Mouse (Mus musculus) ovary, adult 18-20 months (tissue): ENCODE results near the gene Zfyve26.
"Not testable (repeated sequence)": the region's sequence is repeated elsewhere in the genome, so short reads cannot be mapped to it uniquely, and the experiment has no call there.

Experiments
- DNase-seq: peaks from one replicate; pipeline ENCODE4 v3.0.0; 2022; ENCODE audit warnings: low spot score, mixed read lengths

The Zfyve26 gene

DNA sequence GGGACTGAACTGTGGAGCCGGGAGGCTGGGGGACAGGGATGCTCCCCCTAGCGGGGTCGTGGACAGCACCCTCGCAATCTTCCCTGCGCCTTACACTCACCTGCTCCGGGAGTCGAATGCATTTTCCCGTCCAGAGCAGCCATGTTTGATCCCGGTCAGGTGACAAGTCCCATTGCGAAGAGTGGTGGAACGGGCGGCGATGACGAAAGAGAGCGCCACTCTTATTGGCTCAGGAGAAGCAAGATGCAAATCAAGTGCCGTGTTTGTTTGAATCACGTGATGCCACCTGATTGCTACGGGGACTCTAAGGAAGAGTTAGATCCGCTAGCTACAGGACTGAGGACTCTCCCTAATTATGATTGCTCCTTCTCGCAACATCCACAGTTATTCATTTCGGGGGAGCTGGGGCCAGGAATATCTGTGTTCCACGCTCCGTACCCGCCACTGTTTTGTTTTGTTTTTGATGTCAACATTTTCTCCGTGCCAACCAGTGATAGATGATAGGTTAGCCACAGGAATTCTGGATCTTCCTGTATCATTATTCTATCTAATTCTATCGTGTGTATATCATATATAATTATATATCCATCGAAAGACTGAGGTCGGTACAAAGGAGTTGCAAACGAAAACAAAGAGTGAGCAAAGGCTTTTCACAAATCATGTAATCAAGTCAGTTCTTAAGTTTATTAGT lies at the start of gene Zfyve26:
Zfyve26 (minus strand) TSS at position 179 of the 691 bp plus-strand sequence.
- peak; percentile 93 for DNase-seq

DNA sequence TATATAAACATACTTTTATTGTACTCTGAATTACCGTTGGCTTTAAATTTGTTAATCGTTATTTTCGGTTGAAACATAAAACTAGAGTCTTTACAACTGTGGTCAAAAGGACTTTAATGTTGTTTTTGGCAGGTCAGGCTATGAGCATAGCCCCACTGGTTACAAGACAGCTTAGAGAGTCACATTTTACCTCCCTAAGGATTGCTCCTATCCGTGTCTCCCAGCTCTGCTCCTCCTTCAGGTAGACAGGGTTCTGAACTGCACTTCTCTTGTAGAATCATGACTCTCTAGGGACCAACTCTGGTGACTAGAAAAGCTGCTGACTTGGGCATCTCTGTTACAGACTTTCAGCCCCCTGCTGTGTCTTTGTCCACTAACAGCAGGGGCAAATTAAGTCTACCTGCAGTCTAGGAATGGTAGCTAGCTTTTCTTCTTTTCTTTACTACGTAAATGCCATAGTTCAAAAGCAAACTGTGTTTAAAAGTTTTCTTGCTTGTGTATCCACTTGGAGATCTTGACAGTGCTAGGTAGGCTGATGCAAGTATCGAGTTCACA lies 45.3 kb upstream of the Zfyve26 start:
- DNase-seq = no peak

DNA sequence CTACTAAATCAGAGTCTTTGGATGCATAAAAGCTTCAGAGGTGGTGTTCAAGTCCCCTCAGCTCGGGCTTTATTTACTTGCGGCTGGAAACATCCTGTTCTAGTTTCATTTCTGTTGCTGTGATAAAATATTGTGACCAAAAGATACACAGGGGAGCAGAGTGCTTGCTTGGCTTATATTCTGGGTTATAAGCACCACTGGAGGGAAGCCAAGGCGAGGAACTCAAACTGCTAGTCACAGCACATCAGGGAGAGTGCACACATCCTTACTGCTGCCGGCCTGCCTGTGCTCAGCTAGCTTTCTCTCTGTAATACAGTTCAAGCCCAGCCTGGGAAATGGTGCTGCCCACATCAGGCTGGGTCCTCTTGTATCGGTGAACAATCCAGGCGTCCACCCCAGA lies 44.4 kb upstream of the Zfyve26 start:
- peak; percentile 32 for DNase-seq

DNA sequence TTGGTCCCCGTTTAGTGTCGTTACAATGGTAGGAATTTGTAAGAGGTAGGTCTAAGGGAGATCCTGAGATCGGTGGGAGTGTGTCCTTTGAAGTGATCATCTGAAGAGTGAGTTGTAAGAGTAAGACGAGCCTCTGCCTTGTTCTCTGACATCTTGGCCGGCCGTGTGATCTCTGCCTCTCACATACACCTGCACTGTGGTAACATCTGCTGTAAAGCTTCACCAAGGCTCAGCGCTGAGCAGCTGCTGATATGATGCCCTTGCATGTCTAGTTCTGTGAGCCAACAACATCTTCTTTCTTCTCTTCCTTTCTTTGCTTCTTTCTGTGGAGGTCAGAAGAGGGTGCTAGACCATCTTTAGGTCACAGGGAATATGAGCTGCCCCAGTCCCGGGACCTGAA lies 42.7 kb upstream of the Zfyve26 start:
- DNase-seq = no peak

DNA sequence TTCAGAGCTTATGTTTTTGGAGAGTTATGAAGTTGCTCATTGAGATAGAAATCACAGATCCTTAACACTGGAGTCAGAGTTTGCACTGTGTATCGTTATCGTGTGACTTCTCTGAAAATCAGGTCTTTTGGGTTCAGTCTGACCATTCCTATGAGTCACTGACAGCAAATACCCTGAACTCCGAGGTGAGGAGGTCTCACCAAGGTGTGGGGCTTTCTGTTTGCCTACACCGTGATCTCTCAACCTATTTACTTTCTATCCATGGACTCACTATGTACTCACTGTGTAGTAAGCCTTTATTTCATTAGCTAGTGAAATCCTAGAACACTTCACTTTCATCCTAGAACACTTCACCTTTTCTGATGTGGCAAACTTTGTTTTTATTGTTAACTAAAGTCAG lies 35.6 kb upstream of the Zfyve26 start:
- no peak for DNase-seq

DNA sequence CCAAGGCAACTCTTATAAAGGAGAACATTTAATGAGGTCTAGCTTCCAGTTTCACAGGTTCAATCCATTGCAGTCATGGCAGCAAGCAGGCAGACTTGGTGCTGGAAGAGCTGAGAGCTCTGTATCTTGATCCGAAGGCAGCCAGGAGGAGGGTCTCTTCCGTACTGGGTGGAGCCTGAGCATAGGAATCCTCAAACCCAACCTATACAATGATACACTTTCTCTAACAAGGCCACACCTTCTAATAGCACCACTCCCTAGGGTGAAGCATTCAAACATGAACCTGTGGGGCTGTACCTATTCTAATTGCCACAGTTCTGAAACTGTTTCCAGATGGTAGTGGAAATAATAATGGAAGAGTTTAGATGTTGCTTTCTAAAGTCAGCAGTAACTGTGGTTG lies 34.5 kb upstream of the Zfyve26 start:
- DNase-seq = no peak

DNA sequence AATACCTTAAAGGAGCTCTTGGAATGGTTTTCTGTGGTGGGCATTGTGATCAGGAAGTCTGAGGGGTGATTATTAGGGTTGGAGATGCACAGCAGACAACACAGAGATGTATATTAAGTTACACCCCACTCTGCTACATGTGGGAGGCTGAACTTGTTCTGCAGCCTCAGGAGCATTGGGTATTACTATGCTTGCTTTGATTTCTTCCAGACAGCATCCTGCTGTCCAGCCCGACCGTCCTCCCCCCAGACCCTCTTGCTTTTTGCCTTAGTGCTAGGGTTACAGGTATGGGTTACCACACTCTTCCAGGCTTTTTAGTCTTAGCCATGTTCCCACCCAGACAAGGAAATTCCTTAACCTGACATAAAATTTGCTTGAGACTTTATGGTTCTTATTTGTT lies 31.8 kb upstream of the Zfyve26 start:
- no peak for DNase-seq

DNA sequence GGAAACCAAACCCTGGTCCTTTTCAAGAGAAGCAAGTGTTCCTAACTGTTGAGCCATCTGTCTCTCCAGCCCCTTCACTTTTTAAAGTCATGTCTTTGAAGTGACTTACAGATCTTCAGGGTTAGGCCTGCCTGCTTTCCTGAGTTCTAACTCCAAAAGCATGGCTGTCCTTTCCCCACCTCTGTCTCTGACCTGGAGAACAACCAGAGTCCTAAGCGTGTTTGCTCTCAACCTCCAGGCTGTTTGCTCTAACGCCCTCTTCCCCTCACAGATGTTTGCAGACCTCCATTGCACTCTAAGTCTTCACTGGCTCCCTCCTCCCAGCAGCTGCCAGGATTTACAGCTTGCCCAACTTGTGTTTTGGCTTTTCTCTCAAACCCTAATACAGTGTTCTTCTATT lies 30.6 kb upstream of the Zfyve26 start:
- no peak for DNase-seq

DNA sequence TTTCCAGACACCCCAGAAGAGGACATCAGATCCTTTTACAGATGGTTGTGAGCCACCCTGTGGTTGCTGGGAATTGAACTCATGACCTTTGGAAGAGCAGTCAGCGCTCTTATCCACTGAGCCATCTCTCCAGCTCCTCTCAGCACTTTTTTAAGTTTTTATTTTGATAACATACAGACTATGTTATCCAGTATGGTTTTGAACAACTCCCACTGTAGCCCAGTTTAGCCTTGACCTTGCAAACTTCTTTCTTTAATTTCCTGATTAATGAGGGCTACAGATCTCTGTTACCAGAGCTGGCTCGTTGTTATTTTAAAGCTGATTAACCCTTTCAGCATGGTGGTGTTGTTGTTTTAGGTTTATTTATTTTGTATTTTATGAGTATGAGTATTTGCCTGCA lies 30.1 kb upstream of the Zfyve26 start:
- DNase-seq = no peak

DNA sequence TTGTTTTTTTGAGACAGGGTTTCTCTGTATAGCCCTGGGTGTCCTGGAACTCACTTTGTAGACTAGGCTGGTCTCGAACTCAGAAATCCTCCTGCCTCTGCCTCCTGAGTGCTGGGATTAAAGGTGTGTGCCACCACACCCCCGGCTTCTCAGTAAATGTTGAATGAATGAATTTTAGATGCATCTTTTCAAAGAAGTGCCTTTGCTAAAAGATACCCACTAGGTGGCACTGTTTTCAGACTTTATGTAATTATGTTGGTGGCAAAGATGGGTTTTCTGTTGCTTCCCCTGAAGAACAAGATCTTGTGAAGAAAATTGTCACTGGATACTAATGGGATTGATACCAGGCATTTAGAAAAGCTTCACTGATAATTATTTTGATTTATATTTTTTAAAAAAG lies 26.4 kb upstream of the Zfyve26 start:
- DNase-seq = not testable (repeated sequence)

DNA sequence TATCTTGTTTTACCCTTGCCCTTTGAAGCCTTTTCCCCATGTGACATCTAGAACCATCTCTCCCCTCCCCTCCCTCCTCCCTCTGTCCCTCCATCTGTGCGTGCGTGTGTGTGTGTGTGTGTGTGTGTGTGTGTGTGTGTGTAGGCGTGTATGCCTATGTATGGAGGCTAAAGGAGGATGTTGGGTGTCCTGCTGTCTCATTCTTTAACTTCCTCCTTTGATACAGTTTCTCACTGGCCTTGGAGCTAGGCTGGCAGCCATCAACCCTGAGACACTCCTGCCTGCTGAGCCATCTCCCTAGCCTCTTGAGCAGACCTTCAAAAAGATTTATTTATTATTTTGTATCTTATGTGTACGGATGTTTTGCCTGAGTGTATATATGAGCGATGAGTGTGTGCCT lies 24.8 kb upstream of the Zfyve26 start:
- DNase-seq = no peak

DNA sequence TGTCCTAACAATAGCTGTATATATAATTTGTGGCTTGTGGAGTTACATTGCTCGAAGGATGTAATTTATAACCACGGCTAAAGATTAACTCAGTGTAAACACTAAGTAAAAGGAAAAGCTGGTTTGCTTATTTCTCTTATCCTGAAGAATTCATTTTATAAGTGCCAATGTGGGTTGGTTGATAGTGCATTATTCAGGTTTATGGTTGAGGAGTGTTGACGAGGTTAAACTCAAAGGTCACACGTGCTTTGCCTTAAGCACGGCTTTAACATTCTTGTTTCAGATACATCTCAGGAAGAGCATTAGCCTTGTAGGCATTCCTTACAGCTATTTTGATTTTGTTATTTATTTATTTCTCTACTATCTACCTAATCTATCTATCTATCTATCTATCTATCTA lies 21.2 kb upstream of the Zfyve26 start:
- no peak for DNase-seq

DNA sequence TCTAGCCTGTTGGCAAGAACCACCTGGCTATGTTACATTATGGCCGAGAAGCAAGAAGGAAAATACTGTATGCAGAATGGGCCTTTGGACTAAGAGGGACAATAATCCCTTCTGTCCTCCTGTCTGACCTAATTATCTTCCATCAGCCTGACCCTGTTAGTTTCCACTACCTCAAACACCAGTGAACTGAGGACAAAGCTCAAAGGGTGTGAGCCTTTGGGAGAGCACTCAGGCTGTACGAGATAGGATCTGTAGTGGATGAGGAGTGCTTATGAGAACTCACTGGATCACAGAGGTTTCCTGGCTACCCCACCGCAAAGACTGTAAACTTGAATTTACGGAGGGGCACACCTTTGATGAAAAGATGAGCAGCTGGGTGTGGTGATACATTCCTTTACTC lies 17.6 kb upstream of the Zfyve26 start:
- no peak for DNase-seq

DNA sequence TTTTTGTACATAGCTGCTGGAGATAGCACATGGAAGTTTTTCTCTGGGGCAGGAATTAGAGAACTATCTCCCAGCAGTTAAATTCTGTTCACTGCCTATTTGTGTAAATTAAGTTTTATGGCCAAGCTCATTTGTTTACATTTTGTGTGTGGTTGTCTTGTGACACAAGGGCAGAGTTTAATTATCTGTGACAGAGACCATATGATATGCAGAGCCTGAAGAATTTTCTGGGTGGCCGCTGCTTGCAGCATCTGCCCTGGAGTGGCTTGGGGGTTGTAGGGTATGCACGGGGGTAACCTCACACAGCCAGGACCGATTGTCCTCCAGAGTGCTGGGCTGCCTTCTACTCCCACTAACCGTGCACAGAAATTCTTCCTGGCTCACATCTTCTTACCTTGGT lies 9.9 kb upstream of the Zfyve26 start:
- DNase-seq = no peak

DNA sequence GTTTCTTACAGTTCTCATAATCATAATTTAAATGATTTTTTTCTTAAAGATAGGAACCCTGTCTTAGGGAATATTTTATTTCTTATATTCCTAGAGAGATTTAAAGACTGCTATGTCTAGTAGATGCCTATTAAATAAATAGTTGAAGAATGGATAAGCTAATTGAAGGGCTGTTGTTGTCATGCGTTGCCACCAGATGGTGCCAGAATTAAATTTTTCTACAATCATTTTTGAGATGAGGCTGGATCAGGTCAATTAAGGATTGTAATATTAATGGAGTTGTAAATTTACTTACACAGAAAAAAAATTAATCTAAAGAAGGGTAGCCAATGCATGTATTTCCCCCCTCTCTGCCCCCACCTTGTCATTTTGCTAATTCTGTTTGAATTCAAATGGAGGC lies 9.0 kb upstream of the Zfyve26 start:
- no peak for DNase-seq

DNA sequence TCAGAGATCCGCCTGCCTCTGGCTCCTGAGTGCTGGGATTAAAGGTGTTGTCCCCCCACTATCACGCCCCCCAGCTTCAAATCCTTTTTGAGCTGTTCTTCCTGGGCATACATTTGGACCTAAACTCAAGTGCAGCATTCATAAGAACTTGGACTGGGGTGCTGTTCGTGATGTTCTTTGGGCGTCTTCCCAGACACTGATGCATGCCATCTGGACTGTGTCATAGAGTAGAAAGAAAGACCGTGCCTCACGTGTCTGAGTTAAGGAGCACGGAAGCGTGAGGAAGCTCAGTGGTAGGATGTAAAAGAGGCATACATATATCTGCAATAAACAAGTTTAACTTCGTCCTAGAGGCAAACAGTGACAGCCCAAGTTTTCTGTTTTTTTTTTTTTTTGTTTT lies 5.7 kb upstream of the Zfyve26 start:
- no peak for DNase-seq

DNA sequence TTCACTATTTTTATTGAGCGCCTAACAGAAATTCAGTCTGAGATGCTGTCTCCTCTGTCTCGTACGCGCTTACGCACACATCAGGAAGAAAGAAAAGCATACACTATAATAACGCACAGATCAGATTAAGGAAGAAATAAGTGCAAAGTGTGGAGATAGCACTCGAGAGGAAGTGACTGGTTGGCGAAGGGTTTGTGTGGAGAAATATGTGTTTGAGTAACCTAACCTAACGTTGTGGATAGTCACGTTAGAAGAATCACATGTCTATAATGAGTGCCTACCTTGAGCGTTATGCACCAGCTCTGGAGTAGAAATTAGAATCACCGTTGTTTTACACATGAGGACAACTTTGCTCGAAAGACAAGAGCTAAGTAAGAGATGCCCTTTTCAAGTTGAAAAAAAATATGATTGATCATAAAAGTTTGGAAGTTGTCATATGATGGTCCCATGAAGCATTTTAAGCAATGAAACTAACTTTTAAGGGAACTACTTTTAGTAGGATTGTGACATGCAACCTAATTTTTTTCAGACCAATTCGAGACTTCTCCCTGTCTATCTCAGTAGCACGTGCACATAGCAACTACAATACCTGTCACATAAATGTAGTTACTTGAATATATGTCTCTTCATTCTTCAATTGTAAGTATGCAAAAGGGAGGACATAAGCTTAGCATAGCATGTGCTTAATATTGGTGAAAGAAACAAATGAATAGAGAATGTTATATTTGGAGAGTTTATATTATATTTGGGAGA lies 2.0 kb upstream of the Zfyve26 start:
- no peak for DNase-seq

DNA sequence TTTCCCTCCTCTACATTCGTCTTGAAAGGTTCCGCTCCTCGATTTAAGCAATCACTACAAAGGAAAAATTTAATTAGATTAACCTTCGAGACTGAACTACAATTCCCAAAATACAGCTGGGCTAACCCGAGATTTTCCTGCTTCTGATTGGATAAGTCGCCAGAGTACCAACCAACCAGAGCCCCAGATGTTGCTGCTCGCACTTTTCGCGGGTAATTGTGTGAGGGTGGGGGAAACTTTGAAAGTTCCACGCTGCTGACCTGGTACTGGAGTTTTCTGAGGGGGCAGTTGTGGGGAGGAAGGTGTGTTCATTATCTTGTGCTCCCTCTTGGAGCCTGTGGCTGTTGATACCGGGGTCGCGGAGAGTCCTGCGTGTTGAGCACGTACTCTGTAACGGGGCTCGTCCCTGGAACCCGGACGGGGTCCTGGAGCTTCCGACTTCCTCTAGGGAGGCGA lies 1.0 kb upstream of the Zfyve26 start, which contains the start of gene Rad51b:
Rad51b (plus strand) TSS at position 162 of the 456 bp plus-strand sequence.
- peak; percentile 67 for DNase-seq

DNA sequence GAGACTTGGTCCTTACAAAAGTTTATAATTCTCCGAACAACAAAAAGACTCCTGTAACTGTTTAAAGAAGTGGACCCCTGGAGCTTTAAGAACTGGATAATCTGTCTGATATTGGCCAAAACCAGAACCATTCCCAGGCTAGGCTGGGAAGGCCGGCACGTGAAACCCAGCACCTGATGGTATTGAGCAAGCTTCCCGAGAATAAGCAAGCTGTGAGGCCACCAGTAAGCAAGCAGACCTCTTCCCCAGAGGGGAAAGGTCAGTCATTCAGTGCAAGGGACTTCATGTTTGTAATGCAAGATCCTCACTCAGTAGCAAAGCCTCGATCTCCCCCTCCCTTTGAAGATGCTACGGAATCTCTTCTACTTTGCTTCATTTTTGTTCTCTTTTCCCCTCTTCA lies 3.2 kb downstream of the Zfyve26 start:
- no peak for DNase-seq

DNA sequence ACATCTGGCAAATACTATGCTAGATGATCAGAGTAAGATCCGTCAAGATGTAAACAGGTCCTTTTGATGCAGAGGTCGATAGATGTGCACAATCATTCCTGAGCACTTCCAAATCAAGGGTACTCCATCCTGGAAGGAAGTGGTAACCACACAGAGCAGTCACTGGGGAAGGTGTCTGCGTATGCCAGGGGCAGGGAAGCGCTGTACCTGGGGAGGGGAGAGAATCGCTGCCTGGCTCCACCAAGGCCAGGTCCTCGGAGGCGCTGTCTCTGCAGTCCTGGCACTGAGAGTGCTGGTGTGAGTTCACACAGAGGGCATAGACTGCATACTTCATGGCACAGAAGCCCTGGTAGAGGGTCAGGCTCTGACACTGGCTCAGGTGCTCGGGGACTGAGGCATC lies 13.5 kb downstream of the Zfyve26 start:
- DNase-seq = no peak

DNA sequence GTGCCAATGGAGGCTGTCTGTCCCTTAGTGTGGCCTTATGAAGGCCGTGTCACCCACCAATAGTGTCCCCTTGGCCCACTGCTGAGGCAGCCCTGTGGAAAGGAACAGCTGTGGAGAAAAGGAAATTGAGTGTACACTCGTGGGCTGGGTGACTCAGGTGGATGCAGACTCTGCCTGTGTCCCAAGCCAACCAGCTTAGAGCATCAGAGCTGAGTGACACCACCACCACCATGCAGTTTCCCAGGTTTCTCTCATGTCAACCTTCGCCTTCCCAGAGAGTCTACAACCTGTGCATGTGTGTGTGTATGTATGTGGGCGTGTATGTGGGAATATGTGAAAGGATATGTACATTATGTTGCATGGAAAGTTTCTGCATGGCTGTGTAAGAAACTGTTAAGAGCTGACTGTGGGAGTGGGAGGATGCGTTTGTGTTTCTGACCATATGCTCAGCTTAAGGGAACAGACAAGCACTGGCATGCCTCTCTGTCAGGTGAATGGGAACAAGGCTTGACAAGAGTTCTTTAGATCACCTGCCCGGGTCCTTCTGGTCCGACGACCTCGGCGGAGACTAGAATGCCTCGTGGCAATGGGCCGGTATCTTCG lies 16.5 kb downstream of the Zfyve26 start:
- no peak for DNase-seq

DNA sequence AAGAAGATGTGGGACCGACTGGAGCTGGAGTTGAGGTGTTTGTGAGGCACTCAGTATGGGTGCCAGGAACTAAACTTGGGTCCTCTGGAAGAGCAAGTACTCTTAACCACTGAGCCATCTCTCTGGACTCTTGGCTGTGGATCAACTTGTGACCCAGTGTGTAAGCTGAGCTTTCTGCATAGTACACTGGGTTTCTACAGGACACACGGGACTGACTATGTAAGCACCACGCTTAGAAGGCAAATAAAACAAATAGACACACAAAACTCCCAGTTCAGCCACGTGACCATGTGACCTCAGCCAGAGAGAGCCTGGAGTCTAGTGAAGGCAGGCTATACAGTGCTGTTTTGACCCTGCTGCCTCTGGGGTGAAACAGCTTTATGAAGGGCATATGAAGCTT lies 23.5 kb downstream of the Zfyve26 start:
- no peak for DNase-seq

DNA sequence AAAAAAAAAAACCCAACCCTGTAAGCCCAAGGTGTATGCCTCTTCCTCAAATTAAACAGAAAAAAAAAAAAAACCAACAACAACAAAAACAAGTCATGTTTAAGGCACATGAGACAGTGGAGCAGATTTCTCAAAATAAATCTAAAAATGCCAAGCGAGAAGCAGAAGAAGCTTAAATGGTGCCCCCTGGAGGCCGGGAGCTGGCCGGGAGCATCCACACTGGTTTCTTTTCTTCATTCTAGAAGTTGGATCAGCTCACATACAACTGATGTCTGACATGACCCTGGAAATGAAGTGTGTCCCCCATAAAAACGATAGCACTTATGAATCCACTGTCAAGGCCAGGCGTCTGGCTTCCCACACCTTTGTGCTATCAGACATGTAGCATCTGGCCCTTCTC lies 35.1 kb downstream of the Zfyve26 start:
- DNase-seq = no peak
